Comparison of ENCODE assay signal across 8 mouse cellular contexts in the genomic region with DNA sequence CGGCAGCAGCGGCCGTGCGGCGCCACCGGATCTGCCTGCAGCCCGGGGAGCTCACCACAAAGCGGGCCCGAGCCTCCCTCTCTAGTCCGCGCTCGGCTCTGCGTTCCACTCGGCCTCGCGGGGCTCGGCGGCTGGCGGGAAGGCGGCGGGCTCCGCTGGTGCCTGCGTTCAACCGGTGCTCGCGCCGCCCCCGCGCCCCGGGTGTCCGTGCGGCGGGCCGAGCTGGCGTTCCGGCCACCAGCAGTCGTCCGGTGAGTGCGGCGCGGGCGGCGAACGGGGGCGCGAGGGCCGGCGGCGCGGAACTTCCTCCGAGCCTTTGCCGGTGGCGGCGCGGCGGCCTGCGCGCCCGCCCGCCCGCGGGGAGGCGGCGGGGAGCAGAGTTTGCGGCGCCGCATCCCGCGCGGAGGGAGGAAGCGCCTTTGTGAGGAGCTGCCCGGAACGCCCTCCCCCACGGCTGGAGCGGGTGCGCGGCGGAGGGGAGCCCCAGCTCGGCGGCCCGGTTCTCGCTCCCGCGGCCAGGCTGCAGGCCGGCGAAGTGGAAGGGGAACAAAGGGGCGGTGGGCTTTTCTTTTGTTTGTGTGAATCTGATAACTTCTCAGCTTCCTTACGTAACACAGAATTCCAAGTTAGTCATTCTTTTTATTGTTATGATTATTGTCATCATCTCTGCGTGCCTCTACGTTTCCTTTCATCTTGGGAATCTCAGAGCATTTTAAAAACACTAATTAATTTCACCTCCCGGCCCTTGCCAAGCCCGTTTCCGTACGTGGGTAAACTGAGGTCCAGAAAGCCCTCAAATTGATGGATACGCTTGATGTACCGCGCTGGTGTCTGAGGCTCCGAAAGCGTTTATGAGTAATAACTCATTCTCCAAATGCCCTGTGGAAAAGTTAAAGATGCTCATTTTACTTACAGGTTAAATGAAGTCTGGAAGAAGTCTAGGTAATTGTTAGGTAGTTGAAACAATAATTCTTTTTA. TPM values are rescaled to one million over a fixed set of nuclear protein-coding genes. Genes with fewer than 3 reads are reported as not detected.
DNase-seq lines count a peak whose midpoint lies in the region; ATAC-seq lines count a peak whose summit lies in the region.

No protein-coding gene starts in this region.

- H3K4me1 ChIP-seq in limb, embryonic 12.5 days (replicated peaks), result peaks cover 14% of the 10 kb centered on the region
- peaks cover 6% of the 10 kb centered on the region for H3K4me1 ChIP-seq in midbrain, embryonic 12.5 days

- intact Hi-C loops in gastrocnemius, postnatal 14 days (cut with DNase I; ENCODE audit: low total_unique reads), result no loop called here

- H3K4me2 ChIP-seq in limb, embryonic 12.5 days, result peak overlapping the region; percentile 72
- H3K4me2 ChIP-seq in midbrain, embryonic 12.5 days (replicated peaks), result peak overlapping the region; percentile 54

- peak; percentile 27 for ATAC-seq in inflammation-experienced regulatory T-cells, adult 6 months
- ATAC-seq in limb, embryonic 12.5 days (ENCODE audit: insufficient number of reproducible peaks, insufficient read depth, low FRiP score, low TSS enrichment, low read depth), result peak; percentile 74
- ATAC-seq in midbrain, embryonic 12.5 days (ENCODE audit: low FRiP score, low read depth), result peak; percentile 53

- peak overlapping the region; percentile 100 for H3K27ac ChIP-seq in limb, embryonic 12.5 days
- H3K27ac ChIP-seq in midbrain, embryonic 12.5 days (replicated peaks), result peak overlapping the region; percentile 99

- under 1% methylated on average over 92 of the region's 99 CpGs for WGBS in limb, embryonic 12.5 days
- under 1% methylated on average over 65 of the region's 99 CpGs for WGBS in midbrain, embryonic 12.5 days

- DNase-seq in right cerebral cortex, adult 18-20 months, result peak; percentile 83
- no peak for DNase-seq in right cerebral cortex, postnatal 25 days
- DNase-seq in embryo, embryonic 10 days (ENCODE audit: low spot score), result peak; percentile 65
- DNase-seq in gastrocnemius, postnatal 14 days, result peak; percentile 76
- DNase-seq in spleen, postnatal 36 days (ENCODE audit: low spot score in 2 of 2), result peak; percentile 50 to 55

- H3K9me3 ChIP-seq in limb, embryonic 12.5 days, result no peaks in the 10 kb centered on the region
- no peaks in the 10 kb centered on the region for H3K9me3 ChIP-seq in midbrain, embryonic 12.5 days

- 0 out of 2 replicates have a peak, but pooled peaks cover 4% of the 10 kb centered on the region for H3K36me3 ChIP-seq in limb, embryonic 12.5 days
- 0 out of 2 replicates have a peak, but pooled peaks cover 4% of the 10 kb centered on the region for H3K36me3 ChIP-seq in midbrain, embryonic 12.5 days

- peak overlapping the region; percentile 99 for H3K9ac ChIP-seq in limb, embryonic 12.5 days (replicated peaks)
- peak overlapping the region; percentile 98 for H3K9ac ChIP-seq in midbrain, embryonic 12.5 days (replicated peaks)

- H3K27me3 ChIP-seq in limb, embryonic 12.5 days, result no peaks in the 10 kb centered on the region
- no peaks in the 10 kb centered on the region for H3K27me3 ChIP-seq in midbrain, embryonic 12.5 days

- peak overlapping the region; percentile 92 for H3K4me3 ChIP-seq in limb, embryonic 12.5 days (replicated peaks)
- H3K4me3 ChIP-seq in midbrain, embryonic 12.5 days, result peak overlapping the region; percentile 82

RNA-seq across cellular contexts. Expression of a gene that starts 0.6 kb away (rescaled TPM):
- total RNA-seq in gastrocnemius, postnatal 14 days (2021), result 10 to 100 TPM; 13.9 to 16.8 TPM
- 10 to 100 TPM; 41.6 to 97.7 (median 96.1) TPM for polyA plus RNA-seq in inflammation-experienced regulatory T-cells, adult 6 months (2017; shearing (Covaris generic))
- polyA plus RNA-seq in limb, embryonic 12.5 days (2016; fragmentation: Nextera tagmentation; extraction: Ambion mirVana), result 66.6 and 66.9 TPM in 2 replicates
- polyA plus RNA-seq in midbrain, embryonic 12.5 days (2016; fragmentation: Nextera tagmentation; extraction: Ambion mirVana), result 106 and 112 TPM in 2 replicates
